Mouse (Mus musculus) embryonic facial prominence, embryonic 12.5 days (tissue): ENCODE measurements around the gene Nob1. TPM values are rescaled to one million over a fixed set of nuclear protein-coding genes. Genes with fewer than 3 reads are reported as not detected.
A peak's percentile ranks its signal among the peaks of the same experiment; 100 is the strongest.

Experiments
- ATAC-seq: fragments of 200-750 bp; cut with Nextera tagmentation; 2 replicates; pipeline ENCODE4 v1.8.0; 2017; ENCODE audit not compliant: insufficient number of reproducible peaks, insufficient read depth, low FRiP score, low TSS enrichment
- H3K27ac ChIP-seq: fragments of 300-500 bp; sonication (generic); 2 replicates; pipeline ENCODE4 v1.5.1; 2016; ENCODE audit warnings: mild to moderate bottlenecking
- H3K27me3 ChIP-seq: fragments of 300-500 bp; sonication (generic); 2 replicates; pipeline ENCODE4 v1.6.1; 2016; ENCODE audit warnings: mild to moderate bottlenecking, moderate library complexity
- H3K36me3 ChIP-seq: fragments of 300-500 bp; sonication (generic); 2 replicates; pipeline ENCODE4 v1.6.1; 2016; ENCODE audit warnings: mild to moderate bottlenecking
- H3K4me1 ChIP-seq: fragments of 300-500 bp; sonication (generic); 2 replicates; pipeline ENCODE4 v1.6.1; 2016
- H3K4me2 ChIP-seq: fragments of 300-500 bp; sonication (generic); replicated peaks from 2 replicates; pipeline ENCODE4 v1.6.1; 2016; ENCODE audit warnings: mild to moderate bottlenecking, moderate library complexity
- H3K4me3 ChIP-seq: fragments of 300-500 bp; sonication (generic); 2 replicates; pipeline ENCODE4 v1.5.1; 2016; ENCODE audit warnings: mild to moderate bottlenecking
- H3K9ac ChIP-seq: fragments of 300-500 bp; sonication (generic); 2 replicates; pipeline ENCODE4 v1.6.1; 2016; ENCODE audit warnings: mild to moderate bottlenecking, moderate library complexity
- H3K9me3 ChIP-seq: fragments of 300-500 bp; sonication (generic); 2 replicates; pipeline ENCODE4 v1.6.1; 2016; ENCODE audit warnings: mild to moderate bottlenecking, moderate library complexity
- WGBS: fragments of 180-500 bp; shearing (Covaris S2); methylation state at CpG from one replicate; pipeline ENCODE4 v1.1.7; 2016; 5-methylcytosine and 5-hydroxymethylcytosine counted together
- polyA plus RNA-seq: library from polyadenylated mRNA; unstranded; fragments of >200 nt; fragmentation: Nextera tagmentation; extraction: Ambion mirVana; gene quantifications from 2 replicates; pipeline ENCODE4 v1.2.1, GENCODE M21; 2016

The Nob1 gene
- polyA plus RNA-seq, 1 experiment from 2014 or later, result 98.8 TPM

DNA sequence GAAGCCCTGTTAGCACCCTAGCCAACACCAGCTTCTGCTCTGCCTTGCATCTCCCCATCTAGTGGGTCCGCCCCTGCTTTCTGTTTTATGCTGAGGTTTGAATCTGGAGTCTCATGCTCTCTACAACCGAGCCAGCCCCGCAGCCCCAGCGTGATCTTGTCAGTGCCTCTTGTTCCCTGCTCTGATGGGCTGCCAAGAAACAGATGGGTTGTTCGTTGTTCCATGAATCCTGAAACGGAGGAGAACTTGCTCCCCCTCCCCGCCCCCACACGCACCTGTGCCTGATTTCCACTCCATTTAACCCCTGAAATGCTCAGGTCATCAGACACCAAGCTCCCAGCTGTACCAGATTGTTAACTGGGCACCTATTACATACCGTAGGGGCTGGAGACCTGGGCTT is 25.4 kb downstream of the Nob1 start:
- Histone ChIP-seq H3K36me3 (no peaks in the 10 kb centered on the region), H3K27me3 (no peaks in the 10 kb centered on the region), H3K4me2 (no peak overlapping the region), H3K4me1 (peaks cover 43% of the 10 kb centered on the region), H3K27ac (no peak overlapping the region), H3K9ac (no peak overlapping the region), H3K4me3 (no peak overlapping the region), H3K9me3 (no peaks in the 10 kb centered on the region)
- ATAC-seq, result no peak
- WGBS, result 22% methylated on average over 9 of the region's 9 CpGs

DNA sequence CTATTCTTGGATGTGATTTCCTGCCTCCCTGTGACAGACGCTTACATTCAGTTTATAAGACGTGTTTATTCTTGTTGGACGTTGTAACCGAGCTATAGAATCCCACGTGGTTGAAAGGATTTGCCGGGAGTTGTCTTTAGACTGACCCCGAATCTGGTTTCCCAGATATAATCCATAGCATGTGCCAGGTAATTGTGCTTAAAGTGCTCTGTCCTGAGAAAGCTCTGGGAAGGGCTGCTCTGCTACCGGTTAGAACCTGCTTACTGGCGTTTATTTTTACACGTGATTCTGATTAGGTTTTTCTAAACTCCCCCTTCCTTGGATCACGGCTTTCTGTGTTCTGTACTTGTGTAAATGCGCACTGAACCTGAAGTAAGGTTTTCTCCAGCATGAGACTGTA is 27.2 kb downstream of the Nob1 start:
- peak overlapping the region; percentile 61 for H3K27ac ChIP-seq
- H3K4me2 ChIP-seq, result no peak overlapping the region
- ATAC-seq, result 0 out of 2 replicates have a peak, but pooled peaks have one; percentile 67
- no peaks in the 10 kb centered on the region for H3K36me3 ChIP-seq
- no peaks in the 10 kb centered on the region for H3K27me3 ChIP-seq
- no peak overlapping the region for H3K9ac ChIP-seq
- no peaks in the 10 kb centered on the region for H3K9me3 ChIP-seq
- 22% methylated on average over 12 of the region's 12 CpGs for WGBS
- peaks cover 37% of the 10 kb centered on the region for H3K4me1 ChIP-seq
- H3K4me3 ChIP-seq, result no peak overlapping the region

DNA sequence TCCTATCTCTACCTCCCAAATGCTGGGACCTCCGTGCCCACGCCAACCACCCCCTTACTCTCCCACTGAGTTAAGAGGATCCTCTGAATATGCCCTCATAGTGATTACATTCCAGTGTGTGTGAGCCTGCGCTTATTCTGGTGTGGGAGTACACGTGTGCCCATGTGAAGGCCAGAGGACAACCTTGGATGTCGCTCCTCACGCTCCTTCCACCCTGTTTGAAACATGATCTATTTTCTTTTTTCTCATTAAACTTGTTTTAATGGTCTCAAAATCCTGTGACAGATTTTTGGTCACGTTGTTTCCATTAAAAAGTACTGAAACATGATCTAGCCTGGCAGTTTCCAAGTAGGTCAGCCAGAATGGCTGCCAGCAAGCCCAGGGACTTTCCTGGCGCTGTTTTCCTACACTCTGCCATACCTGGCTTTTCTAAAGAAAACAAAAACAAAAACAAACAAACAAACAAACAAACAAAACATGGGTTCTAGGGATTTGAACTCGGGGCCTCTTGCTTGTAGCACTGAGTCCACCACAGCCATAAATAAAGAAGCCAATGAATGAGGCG is 28.7 kb downstream of the Nob1 start:
- no peak overlapping the region for H3K4me2 ChIP-seq
- H3K4me3 ChIP-seq, result no peak overlapping the region
- no peaks in the 10 kb centered on the region for H3K36me3 ChIP-seq
- H3K27me3 ChIP-seq, result no peaks in the 10 kb centered on the region
- H3K9ac ChIP-seq, result no peak overlapping the region
- H3K27ac ChIP-seq, result no peak overlapping the region
- H3K4me1 ChIP-seq, result peaks cover 24% of the 10 kb centered on the region; the same call in 1 of the 2 replicates
- 54% methylated on average over 10 of the region's 10 CpGs for WGBS
- no peak for ATAC-seq
- H3K9me3 ChIP-seq, result no peaks in the 10 kb centered on the region

DNA sequence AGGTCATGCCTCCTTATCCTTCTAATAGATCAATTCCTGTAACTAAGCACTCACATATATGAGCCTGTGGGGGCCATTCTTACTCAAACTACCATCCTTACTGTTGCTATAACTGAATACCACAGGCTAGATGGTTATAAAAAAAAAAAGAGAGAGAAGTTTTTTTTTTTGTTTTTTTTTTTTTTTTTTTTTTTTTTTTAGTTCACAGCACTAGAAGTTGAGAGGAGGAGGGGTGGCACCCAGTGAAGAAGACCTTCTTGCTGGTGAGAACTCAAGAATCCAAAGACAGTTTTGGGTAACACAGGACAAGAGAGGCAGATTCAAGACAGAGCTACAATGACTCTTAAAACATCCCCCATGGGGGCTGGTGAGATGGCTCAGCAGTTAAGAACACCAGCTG is 29.5 kb downstream of the Nob1 start:
- no peak overlapping the region for H3K27ac ChIP-seq
- no peak overlapping the region for H3K4me3 ChIP-seq
- ATAC-seq, result no peak
- H3K27me3 ChIP-seq, result no peaks in the 10 kb centered on the region
- no peak overlapping the region for H3K9ac ChIP-seq
- H3K9me3 ChIP-seq, result no peaks in the 10 kb centered on the region
- no peaks in the 10 kb centered on the region for H3K36me3 ChIP-seq
- peaks cover 24% of the 10 kb centered on the region; the same call in 1 of the 2 replicates for H3K4me1 ChIP-seq
- no peak overlapping the region for H3K4me2 ChIP-seq

DNA sequence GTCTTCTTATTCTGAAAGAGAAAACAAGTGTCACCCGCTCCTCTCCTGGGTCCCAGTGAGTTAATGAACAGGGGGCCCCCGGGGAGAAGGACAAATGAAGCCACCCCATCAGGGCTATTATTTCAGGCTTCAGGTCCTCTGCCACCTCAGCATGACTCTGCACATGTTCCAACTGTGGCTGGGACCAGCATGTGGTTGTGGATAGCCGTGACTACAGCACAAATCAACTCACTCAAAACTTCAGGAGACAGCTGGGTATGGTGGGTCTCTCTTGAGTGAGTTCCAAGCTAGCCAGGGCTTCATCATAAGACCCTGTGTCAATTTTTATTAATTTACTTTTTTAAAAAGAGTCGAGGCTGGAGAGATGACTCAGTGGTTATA is 33.7 kb downstream of the Nob1 start:
- no peak overlapping the region for H3K27ac ChIP-seq
- no peaks in the 10 kb centered on the region for H3K9me3 ChIP-seq
- 63% methylated on average over 4 of the region's 4 CpGs for WGBS
- no peak overlapping the region for H3K4me2 ChIP-seq
- H3K4me3 ChIP-seq, result no peak overlapping the region
- peaks cover 8% of the 10 kb centered on the region; the same call in 1 of the 2 replicates for H3K4me1 ChIP-seq
- H3K36me3 ChIP-seq, result no peaks in the 10 kb centered on the region
- no peaks in the 10 kb centered on the region for H3K27me3 ChIP-seq
- H3K9ac ChIP-seq, result no peak overlapping the region
- ATAC-seq, result no peak

DNA sequence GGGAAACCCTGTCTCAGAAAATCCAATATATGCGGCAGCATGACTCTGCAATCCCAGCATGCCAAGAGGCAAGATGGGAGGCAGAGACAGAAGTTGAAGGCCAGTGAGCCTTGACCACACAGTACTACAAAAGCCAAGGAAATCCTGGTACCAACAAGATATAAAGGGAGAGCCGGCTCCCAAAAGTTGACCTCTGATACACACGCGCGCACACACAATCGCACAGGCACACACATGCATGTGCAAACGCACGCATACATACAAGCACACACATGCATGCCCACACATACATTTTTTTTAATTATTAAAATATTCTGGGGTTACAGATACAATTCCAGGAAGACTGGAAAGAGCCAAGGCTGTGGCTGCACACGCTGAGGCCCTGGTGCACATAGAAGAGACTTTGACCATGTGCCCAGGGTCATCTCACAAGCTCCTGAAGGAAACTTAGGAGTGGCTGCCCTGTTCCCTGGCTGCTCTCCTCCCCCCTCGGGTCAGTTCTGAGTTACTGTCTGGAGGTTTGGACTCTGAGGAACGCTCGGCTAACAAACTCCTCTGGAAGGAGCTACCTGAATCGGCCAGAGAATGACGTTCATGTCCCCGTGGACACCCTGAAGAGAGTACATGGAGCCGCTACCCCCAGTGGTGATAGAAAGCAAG is 34.2 kb downstream of the Nob1 start:
- Histone ChIP-seq H3K36me3 (no peaks in the 10 kb centered on the region), H3K4me3 (no peak overlapping the region), H3K4me1 (peaks cover 8% of the 10 kb centered on the region; the same call in 1 of the 2 replicates), H3K9ac (no peak overlapping the region), H3K27ac (no peak overlapping the region), H3K4me2 (no peak overlapping the region), H3K9me3 (no peaks in the 10 kb centered on the region), H3K27me3 (no peaks in the 10 kb centered on the region)
- no peak for ATAC-seq
- 88% methylated on average over 16 of the region's 16 CpGs for WGBS

DNA sequence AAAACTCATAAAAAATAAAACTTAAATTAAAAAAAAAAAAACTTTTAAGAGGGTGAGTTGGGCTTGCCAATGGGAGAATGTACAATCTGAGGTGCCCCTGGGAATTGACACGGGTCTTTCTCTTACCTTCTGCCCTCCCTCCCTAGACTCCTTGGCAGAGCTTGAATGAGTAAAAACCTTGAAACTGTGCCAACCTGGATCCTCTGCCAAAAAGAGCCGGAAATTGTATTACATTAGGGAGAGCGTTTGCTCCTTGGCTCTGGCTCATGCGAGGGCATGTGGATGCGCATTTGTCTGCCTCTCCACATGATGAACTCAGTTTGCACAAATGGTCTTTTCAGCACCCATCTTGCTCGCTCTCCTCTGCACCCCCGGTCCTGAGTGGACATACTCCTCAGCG is 35.3 kb downstream of the Nob1 start:
- ATAC-seq, result no peak

DNA sequence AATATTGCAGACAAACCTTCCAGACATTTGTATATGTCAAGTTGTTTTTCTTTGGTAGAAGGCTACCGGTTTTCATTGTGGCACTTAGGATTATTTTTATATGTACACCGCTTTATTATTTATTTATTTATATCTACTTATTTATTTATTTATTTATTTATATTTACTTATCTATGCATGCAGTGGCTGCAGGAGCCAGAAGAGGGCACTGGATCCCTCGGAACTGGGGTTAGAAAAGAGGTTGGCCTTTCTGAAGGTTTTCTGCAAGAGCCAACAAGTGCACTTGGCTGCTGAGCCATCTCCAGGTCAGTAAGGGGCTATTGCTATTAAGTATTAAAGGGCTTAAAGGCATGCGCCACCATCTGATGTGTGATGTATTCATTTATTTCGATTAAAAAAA is 37.0 kb downstream of the Nob1 start:
- Histone ChIP-seq H3K4me2 (no peak overlapping the region), H3K4me1 (peaks cover 8% of the 10 kb centered on the region; the same call in 1 of the 2 replicates), H3K27ac (no peak overlapping the region), H3K36me3 (no peaks in the 10 kb centered on the region), H3K9me3 (no peaks in the 10 kb centered on the region), H3K27me3 (no peaks in the 10 kb centered on the region), H3K9ac (no peak overlapping the region), H3K4me3 (no peak overlapping the region)
- 55% methylated on average over 5 of the region's 5 CpGs for WGBS
- ATAC-seq, result no peak

More for the DNA sequence above, 35.3 kb downstream of the Nob1 start:
- Histone ChIP-seq H3K36me3 (no peaks in the 10 kb centered on the region), H3K27me3 (no peaks in the 10 kb centered on the region), H3K9me3 (no peaks in the 10 kb centered on the region), H3K27ac (no peak overlapping the region), H3K4me1 (peaks cover 8% of the 10 kb centered on the region; the same call in 1 of the 2 replicates), H3K9ac (no peak overlapping the region), H3K4me2 (no peak overlapping the region), H3K4me3 (no peak overlapping the region)
- WGBS, result 72% methylated on average over 8 of the region's 8 CpGs

DNA sequence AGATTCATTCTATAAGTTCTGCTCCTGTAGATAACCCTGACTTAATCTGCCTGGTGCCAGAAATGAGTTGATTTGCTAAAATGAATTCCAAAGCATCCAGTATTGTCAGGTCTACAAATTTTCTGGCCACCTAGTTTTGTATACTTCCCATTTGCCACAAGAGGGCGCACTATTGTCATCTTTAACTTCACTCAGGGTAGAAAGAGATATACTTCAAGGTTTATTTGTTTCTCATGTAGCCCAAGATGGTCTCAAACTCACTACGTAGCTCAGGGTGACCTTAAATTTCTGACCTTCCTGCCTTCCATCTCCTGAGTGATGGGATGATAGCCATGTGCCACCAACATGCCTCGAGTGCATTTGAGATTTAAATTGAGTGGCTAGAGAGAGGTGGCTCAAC is 38.2 kb downstream of the Nob1 start:
- H3K27ac ChIP-seq, result no peak overlapping the region
- H3K9me3 ChIP-seq, result no peaks in the 10 kb centered on the region
- H3K27me3 ChIP-seq, result no peaks in the 10 kb centered on the region
- WGBS, result 22% methylated on average over 3 of the region's 3 CpGs
- H3K4me3 ChIP-seq, result no peak overlapping the region
- H3K4me1 ChIP-seq, result peaks cover 8% of the 10 kb centered on the region; the same call in 1 of the 2 replicates
- ATAC-seq, result no peak
- H3K36me3 ChIP-seq, result no peaks in the 10 kb centered on the region
- no peak overlapping the region for H3K9ac ChIP-seq
- H3K4me2 ChIP-seq, result no peak overlapping the region

DNA sequence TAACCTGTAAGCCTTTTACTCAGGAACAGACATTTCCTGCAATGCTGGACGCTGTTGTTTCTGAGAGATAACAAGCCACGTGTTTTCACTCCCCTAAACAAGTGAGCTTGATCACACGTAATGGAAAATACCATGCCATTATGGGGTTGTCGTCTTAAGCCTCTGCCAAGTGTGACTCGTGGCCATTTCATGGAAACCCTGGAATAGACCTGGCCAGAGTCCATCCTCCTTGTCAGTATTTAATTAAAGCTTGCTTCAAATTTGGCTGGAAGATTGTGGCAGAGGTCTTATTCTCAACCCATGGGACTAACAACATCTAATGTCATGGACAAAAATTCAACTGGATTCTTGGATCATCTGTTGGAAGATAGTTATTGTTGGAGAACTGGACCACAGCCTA is 38.7 kb downstream of the Nob1 start:
- Histone ChIP-seq H3K4me3 (no peak overlapping the region), H3K36me3 (no peaks in the 10 kb centered on the region), H3K27ac (no peak overlapping the region), H3K4me2 (no peak overlapping the region), H3K4me1 (peaks cover 8% of the 10 kb centered on the region; the same call in 1 of the 2 replicates), H3K27me3 (no peaks in the 10 kb centered on the region), H3K9me3 (no peaks in the 10 kb centered on the region), H3K9ac (no peak overlapping the region)
- 58% methylated on average over 5 of the region's 5 CpGs for WGBS
- no peak for ATAC-seq

DNA sequence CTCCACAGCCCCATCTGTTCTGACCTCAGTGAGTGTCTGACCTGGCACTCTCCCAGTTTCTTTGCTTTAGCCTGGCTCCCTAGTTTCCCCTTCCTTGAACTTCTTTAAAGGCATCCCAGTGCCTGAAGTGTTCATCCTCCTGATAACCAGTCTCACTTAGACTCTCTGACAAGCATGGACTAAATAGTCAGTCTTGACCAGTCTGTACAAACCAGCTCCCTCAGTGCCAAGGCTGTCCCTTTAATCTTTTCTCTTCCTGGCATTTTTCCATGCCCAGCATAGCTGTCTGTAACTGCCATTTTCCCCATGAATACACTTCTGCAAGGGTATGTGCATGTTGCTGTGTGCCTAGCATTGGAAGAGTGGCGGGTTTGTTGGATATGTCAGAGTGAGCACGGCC is 39.8 kb downstream of the Nob1 start:
- 83% methylated on average over 2 of the region's 2 CpGs for WGBS
- no peak overlapping the region for H3K27ac ChIP-seq
- ATAC-seq, result no peak

DNA sequence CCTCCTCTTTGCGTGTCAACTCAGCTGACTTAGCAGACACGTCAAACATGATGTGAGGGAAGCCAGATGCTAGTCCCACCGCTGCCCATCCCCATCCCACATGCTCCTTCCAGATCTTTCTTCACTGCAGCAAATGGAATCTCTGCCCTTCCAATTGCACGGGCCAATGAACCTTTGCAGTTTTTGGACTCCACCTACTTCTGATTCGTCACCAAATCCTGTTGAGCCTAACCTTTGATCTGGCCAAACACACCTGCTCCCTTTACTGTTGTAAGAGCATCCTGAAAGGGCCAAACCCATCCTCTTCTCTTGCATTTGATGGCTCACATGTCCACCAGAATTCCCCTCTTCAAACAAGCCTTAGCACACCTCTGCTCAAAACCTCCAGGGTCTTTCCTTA is 40.2 kb downstream of the Nob1 start:
- no peak for ATAC-seq
- Histone ChIP-seq H3K4me3 (no peak overlapping the region), H3K36me3 (peaks cover 11% of the 10 kb centered on the region), H3K9ac (no peak overlapping the region), H3K4me2 (no peak overlapping the region), H3K4me1 (peaks cover 7% of the 10 kb centered on the region; the same call in 1 of the 2 replicates), H3K27ac (no peak overlapping the region), H3K9me3 (no peaks in the 10 kb centered on the region), H3K27me3 (no peaks in the 10 kb centered on the region)
- 59% methylated on average over 5 of the region's 5 CpGs for WGBS

More for the DNA sequence above, 39.8 kb downstream of the Nob1 start:
- H3K9me3 ChIP-seq, result no peaks in the 10 kb centered on the region
- H3K4me1 ChIP-seq, result peaks cover 8% of the 10 kb centered on the region; the same call in 1 of the 2 replicates
- no peak overlapping the region for H3K9ac ChIP-seq
- no peaks in the 10 kb centered on the region for H3K27me3 ChIP-seq
- H3K4me3 ChIP-seq, result no peak overlapping the region
- peaks cover 9% of the 10 kb centered on the region for H3K36me3 ChIP-seq
- no peak overlapping the region for H3K4me2 ChIP-seq
